11 mouse cellular contexts compared by ENCODE assay signal in the genomic region with DNA sequence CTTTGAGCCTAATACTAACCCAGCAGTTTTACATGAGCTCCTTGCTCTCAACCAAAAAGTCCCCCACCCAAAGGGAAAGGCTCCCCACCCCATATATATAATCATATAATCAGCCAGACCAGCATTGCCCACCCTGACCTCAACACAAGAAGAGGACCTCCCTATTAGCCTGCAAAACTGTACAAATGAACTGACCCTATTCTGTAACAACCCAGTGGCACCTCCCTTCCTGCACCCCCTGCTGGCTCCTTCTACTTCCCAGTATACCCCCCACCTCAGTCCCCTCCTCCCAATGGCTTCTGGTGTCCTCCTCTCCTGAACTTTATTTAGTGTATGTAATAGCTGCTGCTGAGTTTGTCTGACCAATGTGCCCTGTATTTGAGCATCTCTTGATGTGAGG. TPM values are rescaled to one million over a fixed set of nuclear protein-coding genes. Genes with fewer than 3 reads are reported as not detected.
DNase-seq lines count a peak whose midpoint lies in the region; ATAC-seq and TF ChIP-seq lines count a peak whose summit lies in the region.
"Had no signal": no experiment of that assay in that cellular context is flagged by ENCODE, and none has a peak within 500 bp of the region (broad histone marks: within the 10 kb centered on the region; RNA-seq: fewer than 3 reads in every experiment).

No protein-coding gene starts in this region.

- no peaks in the 10 kb centered on the region for H3K9me3 ChIP-seq in embryonic facial prominence, embryonic 13.5 days
- H3K9me3 ChIP-seq in hindbrain, postnatal 0 days (ENCODE audit: low read length), result no peaks in the 10 kb centered on the region
- H3K9me3 ChIP-seq in midbrain, postnatal 0 days (ENCODE audit: low read length), result no peaks in the 10 kb centered on the region

- peak overlapping the region; percentile 78 for H3K9ac ChIP-seq in embryonic facial prominence, embryonic 13.5 days
- peak overlapping the region; percentile 57 for H3K9ac ChIP-seq in hindbrain, postnatal 0 days (replicated peaks; ENCODE audit: low read length)
- H3K9ac ChIP-seq in midbrain, postnatal 0 days (replicated peaks; ENCODE audit: low read length, poor library complexity, severe bottlenecking), result peak overlapping the region; percentile 64

- H3K36me3 ChIP-seq in embryonic facial prominence, embryonic 13.5 days, result peaks cover 21% of the 10 kb centered on the region
- peaks cover 12% of the 10 kb centered on the region; the same call in 1 of the 2 replicates for H3K36me3 ChIP-seq in hindbrain, postnatal 0 days (ENCODE audit: insufficient read depth, low read length)
- H3K36me3 ChIP-seq in midbrain, postnatal 0 days (ENCODE audit: insufficient read depth, low read length), result 0 out of 2 replicates have a peak, but pooled peaks cover 10% of the 10 kb centered on the region

- no peak for ATAC-seq in embryonic facial prominence, embryonic 13.5 days (ENCODE audit: insufficient number of reproducible peaks, insufficient read depth, low FRiP score, low TSS enrichment, low read depth)
- ATAC-seq in hindbrain, postnatal 0 days, result no peak
- no peak for ATAC-seq in midbrain, postnatal 0 days (ENCODE audit: low FRiP score)
- no peak for ATAC-seq in erythroid progenitor cell, adult 5-6 weeks (replicated peaks; ENCODE audit: low FRiP score, poor library complexity, severe bottlenecking)

- H3K4me2 ChIP-seq in embryonic facial prominence, embryonic 13.5 days, result peak overlapping the region; percentile 80
- peak overlapping the region; percentile 81 for H3K4me2 ChIP-seq in hindbrain, postnatal 0 days (ENCODE audit: low read depth, low read length)
- peak overlapping the region; percentile 82 for H3K4me2 ChIP-seq in midbrain, postnatal 0 days (ENCODE audit: low read depth, low read length, poor library complexity, severe bottlenecking)

- H3K27ac ChIP-seq in layer of hippocampus, adult 2 months, result peak overlapping the region; percentile 81
- H3K27ac ChIP-seq in embryonic facial prominence, embryonic 13.5 days, result no peak overlapping the region
- H3K27ac ChIP-seq in hindbrain, postnatal 0 days, result peak overlapping the region; percentile 79
- H3K27ac ChIP-seq in midbrain, postnatal 0 days (ENCODE audit: low read depth, low read length), result peak overlapping the region; percentile 84

- no peak for TF ChIP-seq CTCF in layer of hippocampus, adult 2 months (conservative IDR thresholded peaks at IDR 0.05)
- TF ChIP-seq CTCF in hindbrain, postnatal 0 days (IDR thresholded peaks at IDR 0.05; ENCODE audit: low read depth), result no peak
- no peak; the same call in 1 of the 2 replicates for TF ChIP-seq CTCF in midbrain, postnatal 0 days (IDR thresholded peaks at IDR 0.05)

- no peaks in the 10 kb centered on the region for H3K27me3 ChIP-seq in embryonic facial prominence, embryonic 13.5 days
- H3K27me3 ChIP-seq in hindbrain, postnatal 0 days (ENCODE audit: insufficient read depth, low read length), result no peaks in the 10 kb centered on the region
- no peaks in the 10 kb centered on the region for H3K27me3 ChIP-seq in midbrain, postnatal 0 days (ENCODE audit: insufficient read depth, low read length)

- H3K4me1 ChIP-seq in embryonic facial prominence, embryonic 13.5 days, result peaks cover 15% of the 10 kb centered on the region; the same call in 1 of the 2 replicates
- H3K4me1 ChIP-seq in hindbrain, postnatal 0 days (ENCODE audit: insufficient read depth, low read length), result peaks cover 6% of the 10 kb centered on the region; the same call in 1 of the 2 replicates
- 0 out of 2 replicates have a peak, but pooled peaks cover 3% of the 10 kb centered on the region for H3K4me1 ChIP-seq in midbrain, postnatal 0 days (ENCODE audit: insufficient read depth, low read length)

- DNase-seq in layer of hippocampus, adult 2 months (ENCODE audit: low spot score in 2 of 2), result no peak
- DNase-seq in layer of hippocampus, postnatal 25 days (ENCODE audit: extremely low spot score in 1 of 2, low spot score in 1 of 2), result no peak
- DNase-seq in hindbrain, postnatal 0 days (ENCODE audit: low spot score), result no peak
- DNase-seq in midbrain, postnatal 0 days (ENCODE audit: low spot score), result no peak
- DNase-seq in adrenal gland, adult 18-20 months (ENCODE audit: low spot score in 2 of 2), result no peak
- DNase-seq in adrenal gland, adult 2 months, result no peak

- H3K4me3 ChIP-seq in layer of hippocampus, adult 2 months, result peak overlapping the region; percentile 81
- peak overlapping the region; percentile 57 for H3K4me3 ChIP-seq in embryonic facial prominence, embryonic 13.5 days
- H3K4me3 ChIP-seq in hindbrain, postnatal 0 days (ENCODE audit: low read length), result peak overlapping the region; percentile 60
- H3K4me3 ChIP-seq in midbrain, postnatal 0 days (ENCODE audit: low read depth, low read length), result peak overlapping the region; percentile 55

RNA-seq across cellular contexts. Expression of gene Zfp213, which starts 12.6 kb away (rescaled TPM):
- 1 to 10 TPM; 5.7 to 6.9 TPM for total RNA-seq in layer of hippocampus, adult 2 months (2021)
- 1 to 10 TPM; 5.5 to 7.6 TPM for total RNA-seq in layer of hippocampus, postnatal 25 days (2021)
- 20.0 and 22.5 TPM in 2 replicates for polyA plus RNA-seq in embryonic facial prominence, embryonic 13.5 days (2015; fragmentation: Nextera tagmentation; extraction: Ambion mirVana)
- total RNA-seq in hindbrain, postnatal 0 days (2014; rRNA removed), result 17.1 and 28.1 TPM in 2 replicates
- polyA plus RNA-seq in hindbrain, postnatal 0 days (2015; fragmentation: Nextera tagmentation; extraction: Ambion mirVana), result 9.4 and 10.3 TPM in 2 replicates
- 16.9 and 21.7 TPM in 2 replicates for total RNA-seq in midbrain, postnatal 0 days (2014; rRNA removed)
- polyA plus RNA-seq in midbrain, postnatal 0 days (2015; fragmentation: Nextera tagmentation; extraction: Ambion mirVana), result 10.0 and 10.7 TPM in 2 replicates
- total RNA-seq in adrenal gland, adult 18-20 months (2021), result 10 to 100 TPM; 11.0 to 12.3 TPM
- total RNA-seq in adrenal gland, adult 2 months (2021), result 10 to 100 TPM; 11.0 to 11.6 TPM
- 25.5 and 28.1 TPM in 2 replicates for polyA plus RNA-seq in adrenal gland, adult 2 months (2012; rRNA removed)
- 2.2 and 3.4 TPM in 2 replicates for total RNA-seq in erythroid progenitor cell, adult 5-6 weeks (2015; ENCODE audit: low replicate concordance)
- total RNA-seq in erythroid progenitor cell, adult 5-6 weeks (2017; ENCODE audit: low replicate concordance), result 0.90 and 1.4 TPM in 2 replicates

RNA-seq across cellular contexts. Expression of gene Zfp13, which starts 47.9 kb away (rescaled TPM):
- 10 to 100 TPM; 30.1 to 33.6 TPM for total RNA-seq in layer of hippocampus, adult 2 months (2021)
- total RNA-seq in layer of hippocampus, postnatal 25 days (2021), result 10 to 100 TPM; 30.2 to 35.1 TPM
- polyA plus RNA-seq in embryonic facial prominence, embryonic 13.5 days (2015; fragmentation: Nextera tagmentation; extraction: Ambion mirVana), result 18.2 and 21.9 TPM in 2 replicates
- 37.6 and 44.0 TPM in 2 replicates for total RNA-seq in hindbrain, postnatal 0 days (2014; rRNA removed)
- 21.5 and 21.6 TPM in 2 replicates for polyA plus RNA-seq in hindbrain, postnatal 0 days (2015; fragmentation: Nextera tagmentation; extraction: Ambion mirVana)
- 36.2 and 48.2 TPM in 2 replicates for total RNA-seq in midbrain, postnatal 0 days (2014; rRNA removed)
- 23.3 and 26.3 TPM in 2 replicates for polyA plus RNA-seq in midbrain, postnatal 0 days (2015; fragmentation: Nextera tagmentation; extraction: Ambion mirVana)
- total RNA-seq in adrenal gland, adult 18-20 months (2021), result 1 to 10 TPM; 6.2 to 6.3 TPM
- total RNA-seq in adrenal gland, adult 2 months (2021), result 10 to 100 TPM in 1 of 2 experiments, 1 to 10 TPM in 1; 6.6 to 12.4 TPM
- polyA plus RNA-seq in adrenal gland, adult 2 months (2012; rRNA removed), result 25.1 and 25.4 TPM in 2 replicates
- not detected in 2 replicates for total RNA-seq in erythroid progenitor cell, adult 5-6 weeks (2015; ENCODE audit: low replicate concordance)
- not detected in 2 replicates for total RNA-seq in erythroid progenitor cell, adult 5-6 weeks (2017; ENCODE audit: low replicate concordance)
- total RNA-seq: hematopoietic stem cell, adult 5-6 weeks had no signal

RNA-seq across cellular contexts. Expression of gene Zscan10, which starts 49.2 kb away (rescaled TPM):
- total RNA-seq in layer of hippocampus, adult 2 months (2021), result not detected
- not detected for total RNA-seq in layer of hippocampus, postnatal 25 days (2021)
- 0.27 and 0.37 TPM in 2 replicates for polyA plus RNA-seq in embryonic facial prominence, embryonic 13.5 days (2015; fragmentation: Nextera tagmentation; extraction: Ambion mirVana)
- total RNA-seq in hindbrain, postnatal 0 days (2014; rRNA removed), result 0.10 TPM in 1 of 2 replicates, not detected in the other
- 0.14 and 0.26 TPM in 2 replicates for polyA plus RNA-seq in hindbrain, postnatal 0 days (2015; fragmentation: Nextera tagmentation; extraction: Ambion mirVana)
- not detected in 2 replicates for total RNA-seq in midbrain, postnatal 0 days (2014; rRNA removed)
- not detected in 2 replicates for polyA plus RNA-seq in midbrain, postnatal 0 days (2015; fragmentation: Nextera tagmentation; extraction: Ambion mirVana)
- not detected for total RNA-seq in adrenal gland, adult 18-20 months (2021)
- not detected for total RNA-seq in adrenal gland, adult 2 months (2021)
- polyA plus RNA-seq in adrenal gland, adult 2 months (2012; rRNA removed), result 0.04 TPM in 1 of 2 replicates, not detected in the other
- not detected in 2 replicates for total RNA-seq in erythroid progenitor cell, adult 5-6 weeks (2015; ENCODE audit: low replicate concordance)
- not detected in 2 replicates for total RNA-seq in erythroid progenitor cell, adult 5-6 weeks (2017; ENCODE audit: low replicate concordance)
- total RNA-seq: adrenal gland, postnatal 4 days; hematopoietic stem cell, adult 5-6 weeks had no signal
- polyA plus RNA-seq: small intestine, adult 2 months had no signal

Comparison
In these comparisons a context has a peak if more than half of its experiments do, and no peak if none do; other contexts are left out.
1. RNA of gene Zfp13, which starts 47.9 kb away (total RNA-seq): 36.2 to 48.2 TPM in midbrain, postnatal 0 days, 37.6 to 44.0 TPM in hindbrain, postnatal 0 days, 30.2 to 35.1 TPM in layer of hippocampus, postnatal 25 days, 30.1 to 33.6 TPM in layer of hippocampus, adult 2 months, 6.6 to 12.4 TPM in adrenal gland, adult 2 months and 6.2 to 6.3 TPM in adrenal gland, adult 18-20 months; not detected in erythroid progenitor cell, adult 5-6 weeks; every median in the first group is over 4 times any median in the second.
2. Peak in every context shown above with its lines, with median percentiles within 50 percentile points of each other: H3K4me3 ChIP-seq, H3K4me2 ChIP-seq and H3K9ac ChIP-seq.